Mouse (Mus musculus) embryonic facial prominence, embryonic 11.5 days (tissue): ENCODE results near the gene Pced1a. TPM values are rescaled to one million over a fixed set of nuclear protein-coding genes. Genes with fewer than 3 reads are reported as not detected.
A peak's percentile ranks its signal among the peaks of the same experiment; 100 is the strongest.

Experiments
- ATAC-seq: fragments of 200-750 bp; cut with Nextera tagmentation; replicated peaks from 2 replicates; pipeline ENCODE4 v1.8.0; 2017; ENCODE audit warnings: low read depth; ENCODE audit not compliant: insufficient number of reproducible peaks, low FRiP score, low TSS enrichment
- DNase-seq: peaks from one replicate; pipeline ENCODE4 v3.0.0-alpha.2; 2015; ENCODE audit warnings: low spot score
- H3K27ac ChIP-seq: fragments of 300-500 bp; sonication (generic); replicated peaks from 2 replicates; pipeline ENCODE4 v1.5.1; 2014; ENCODE audit warnings: mild to moderate bottlenecking, low read depth, low read length, control low read depth
- H3K27me3 ChIP-seq: fragments of 300-500 bp; sonication (generic); 2 replicates; pipeline ENCODE4 v1.6.1; 2014; ENCODE audit warnings: mild to moderate bottlenecking, low read length, moderate library complexity, mixed read lengths; ENCODE audit not compliant: control insufficient read depth, insufficient read depth
- H3K36me3 ChIP-seq: fragments of 300-500 bp; sonication (generic); replicated peaks from 2 replicates; pipeline ENCODE4 v1.6.1; 2014; ENCODE audit warnings: low read depth, mild to moderate bottlenecking, low read length, moderate library complexity, mixed read lengths; ENCODE audit not compliant: control insufficient read depth, insufficient read depth
- H3K4me1 ChIP-seq: fragments of 300-500 bp; sonication (generic); 2 replicates; pipeline ENCODE4 v1.6.1; 2014; ENCODE audit warnings: low read length, mixed read lengths; ENCODE audit not compliant: control insufficient read depth, insufficient read depth
- H3K4me2 ChIP-seq: fragments of 300-500 bp; sonication (generic); 2 replicates; pipeline ENCODE4 v1.6.1; 2014; ENCODE audit warnings: low read depth, mild to moderate bottlenecking, control low read depth, low read length, moderate library complexity
- H3K4me3 ChIP-seq: fragments of 300-500 bp; sonication (generic); 2 replicates; pipeline ENCODE4 v1.5.1; 2014; ENCODE audit warnings: low read depth, low read length, control low read depth
- H3K9ac ChIP-seq: fragments of 300-500 bp; sonication (generic); replicated peaks from 2 replicates; pipeline ENCODE4 v1.6.1; 2014; ENCODE audit warnings: mild to moderate bottlenecking, control low read depth, low read length
- H3K9me3 ChIP-seq: fragments of 300-500 bp; sonication (generic); replicated peaks from 2 replicates; pipeline ENCODE4 v1.6.1; 2016; ENCODE audit warnings: mild to moderate bottlenecking, low read length, inconsistent platforms, mixed read lengths; ENCODE audit not compliant: control insufficient read depth
- WGBS: fragments of 180-500 bp; shearing (Covaris S2); extraction: QIAGEN DNeasy Blood & Tissue Kit; methylation state at CpG from one replicate; pipeline ENCODE4 v1.1.7; 2014; 5-methylcytosine and 5-hydroxymethylcytosine counted together
- polyA plus RNA-seq: library from polyadenylated mRNA; unstranded; fragments of >200 nt; fragmentation: Nextera tagmentation; extraction: Ambion mirVana; gene quantifications from 2 replicates; pipeline ENCODE4 v1.2.1, GENCODE M21; 2014

The Pced1a gene
- polyA plus RNA-seq, 1 experiment from 2014 or later = 10.0 TPM

- no peak overlapping the region for H3K27ac ChIP-seq
- no peaks in the 10 kb centered on the region for H3K27me3 ChIP-seq
- ATAC-seq (no peak), DNase-seq (no peak)
- WGBS = 84% methylated on average over 3 of the region's 3 CpGs
- no peak overlapping the region for H3K4me2 ChIP-seq
- H3K4me1 ChIP-seq = no peaks in the 10 kb centered on the region
- H3K9ac ChIP-seq = no peak overlapping the region
- no peak overlapping the region for H3K4me3 ChIP-seq
- H3K9me3 ChIP-seq = no peaks in the 10 kb centered on the region
- H3K36me3 ChIP-seq = no peaks in the 10 kb centered on the region; the same call in 1 of the 2 replicates
These were observed 6.0 kb upstream of the Pced1a start for GRCm38 (mm10) chr2:130430484-130430883.

- ATAC-seq (no peak), DNase-seq (no peak)
- Histone ChIP-seq H3K4me3 (no peak overlapping the region), H3K9ac (no peak overlapping the region), H3K4me2 (no peak overlapping the region), H3K27me3 (no peaks in the 10 kb centered on the region), H3K27ac (no peak overlapping the region), H3K4me1 (no peaks in the 10 kb centered on the region), H3K36me3 (no peaks in the 10 kb centered on the region; the same call in 1 of the 2 replicates), H3K9me3 (no peaks in the 10 kb centered on the region)
- 66% methylated on average over 2 of the region's 2 CpGs for WGBS
These were observed 5.3 kb upstream of the Pced1a start for GRCm38 (mm10) chr2:130429851-130430250.

- ATAC-seq = no peak
- H3K27ac ChIP-seq = no peak overlapping the region
- DNase-seq = no peak
These were observed 611 bp upstream of the Pced1a start for GRCm38 (mm10) chr2:130425112-130425511.

GRCm38 (mm10) chr2:130423397-130424125 lies 940 bp downstream of the Pced1a start:
- H3K27me3 ChIP-seq = no peaks in the 10 kb centered on the region
- H3K36me3 ChIP-seq = 0 out of 2 replicates have a peak, but pooled peaks cover 2% of the 10 kb centered on the region
- H3K27ac ChIP-seq = peak overlapping the region; percentile 77
- ATAC-seq (peak; percentile 63), DNase-seq (peak; percentile 81)
- WGBS = 18% methylated on average over 49 of the region's 49 CpGs
- H3K4me1 ChIP-seq = no peaks in the 10 kb centered on the region
- peak overlapping the region; percentile 74 for H3K4me3 ChIP-seq
- peak overlapping the region; percentile 88 for H3K4me2 ChIP-seq
- peak overlapping the region; percentile 75 for H3K9ac ChIP-seq
- no peaks in the 10 kb centered on the region for H3K9me3 ChIP-seq

More at GRCm38 (mm10) chr2:130425112-130425511, 611 bp upstream of the Pced1a start:
- peak overlapping the region; percentile 88 for H3K4me2 ChIP-seq
- H3K36me3 ChIP-seq = no peaks in the 10 kb centered on the region
- H3K9me3 ChIP-seq = no peaks in the 10 kb centered on the region
- no peaks in the 10 kb centered on the region for H3K4me1 ChIP-seq
- H3K27me3 ChIP-seq = no peaks in the 10 kb centered on the region
- peak overlapping the region; percentile 74 for H3K4me3 ChIP-seq
- 58% methylated on average over 5 of the region's 5 CpGs for WGBS
- H3K9ac ChIP-seq = peak overlapping the region; percentile 75

GRCm38 (mm10) chr2:130421781-130422620 lies 2.5 kb downstream of the Pced1a start:
- H3K27ac ChIP-seq = no peak overlapping the region
- 0 out of 2 replicates have a peak, but pooled peaks cover 2% of the 10 kb centered on the region for H3K36me3 ChIP-seq
- H3K9ac ChIP-seq = no peak overlapping the region
- H3K27me3 ChIP-seq = no peaks in the 10 kb centered on the region
- H3K4me1 ChIP-seq = no peaks in the 10 kb centered on the region
- no peak for DNase-seq
- no peak overlapping the region for H3K4me3 ChIP-seq
- H3K9me3 ChIP-seq = no peaks in the 10 kb centered on the region
- H3K4me2 ChIP-seq = no peak overlapping the region
- no peak for ATAC-seq
- WGBS = 97% methylated on average over 26 of the region's 26 CpGs

- DNase-seq = peak; percentile 9
- Histone ChIP-seq H3K9me3 (no peaks in the 10 kb centered on the region), H3K36me3 (no peaks in the 10 kb centered on the region), H3K4me2 (no peak overlapping the region), H3K27ac (no peak overlapping the region), H3K4me1 (no peaks in the 10 kb centered on the region; the same call in 1 of the 2 replicates), H3K27me3 (no peaks in the 10 kb centered on the region), H3K4me3 (no peak overlapping the region), H3K9ac (no peak overlapping the region)
- ATAC-seq = no peak
- WGBS = 73% methylated on average over 6 of the region's 6 CpGs
These were observed 10.2 kb downstream of the Pced1a start for GRCm38 (mm10) chr2:130414094-130414856.

GRCm38 (mm10) chr2:130412775-130413174 lies 11.7 kb downstream of the Pced1a start:
- no peaks in the 10 kb centered on the region for H3K9me3 ChIP-seq
- no peaks in the 10 kb centered on the region; the same call in 1 of the 2 replicates for H3K4me1 ChIP-seq
- H3K9ac ChIP-seq = no peak overlapping the region
- ATAC-seq = no peak
- WGBS = 77% methylated on average over 3 of the region's 3 CpGs
- H3K36me3 ChIP-seq = no peaks in the 10 kb centered on the region
- H3K27ac ChIP-seq = no peak overlapping the region
- no peak overlapping the region for H3K4me3 ChIP-seq
- H3K4me2 ChIP-seq = no peak overlapping the region
- no peak for DNase-seq
- no peaks in the 10 kb centered on the region for H3K27me3 ChIP-seq
